Mouse (Mus musculus) 416B (cell line): ENCODE measurements at regions not wholly inside any gene's neighbourhood (a gene's known extent, or its start where the extent isn't known, plus 50 kb on each side); places are given as distances from the start of the nearest gene placed in this dataset.

Experiments
- DNase-seq: peaks from one replicate; pipeline ENCODE4 v3.0.0; 2011; ENCODE audit warnings: low read depth

- no peak for DNase-seq
Observed at GRCm38 (mm10) chr12:65593559-65593958, 368.2 kb downstream of the Wdr20rt start.

GRCm38 (mm10) chr12:65594075-65594474, 368.8 kb downstream of the Wdr20rt start:
- no peak for DNase-seq

- no peak for DNase-seq
Observed at GRCm38 (mm10) chr12:65644232-65644631, 418.9 kb downstream of the Wdr20rt start.

GRCm38 (mm10) chr12:65656772-65657171, 431.5 kb downstream of the Wdr20rt start:
- no peak for DNase-seq

GRCm38 (mm10) chr12:65671673-65672072, 446.4 kb downstream of the Wdr20rt start:
- no peak for DNase-seq

- no peak for DNase-seq
Observed at GRCm38 (mm10) chr12:65673193-65673592, 447.9 kb downstream of the Wdr20rt start.

GRCm38 (mm10) chr12:65674916-65675660, 449.8 kb downstream of the Wdr20rt start:
- peak; percentile 1 for DNase-seq

- DNase-seq: no peak
Observed at GRCm38 (mm10) chr12:65680335-65680734, 455.0 kb downstream of the Wdr20rt start.

GRCm38 (mm10) chr12:65681826-65682225, 456.5 kb downstream of the Wdr20rt start:
- no peak for DNase-seq

GRCm38 (mm10) chr12:65704985-65705384, 479.7 kb downstream of the Wdr20rt start:
- DNase-seq: no peak

GRCm38 (mm10) chr12:65712304-65712703, 487.0 kb downstream of the Wdr20rt start:
- DNase-seq: no peak
